Mouse (Mus musculus) frontal cortex, postnatal 10 days (tissue): Measurements from ENCODE around the gene Fgfr1op2.

Experiments
- DNase-seq, 2 experiments: peaks; one replicate each; pipeline ENCODE4 v3.0.0; 2022; ENCODE audit warnings: low spot score in 2 of 2, mixed read lengths in 1 of 2

Gene Fgfr1op2

GRCm38 (mm10) chr6:146602601-146603000, 25.6 kb downstream of the Fgfr1op2 start:
- no peak for DNase-seq

GRCm38 (mm10) chr6:146603651-146604050, 26.6 kb downstream of the Fgfr1op2 start:
- DNase-seq = no peak

DNA sequence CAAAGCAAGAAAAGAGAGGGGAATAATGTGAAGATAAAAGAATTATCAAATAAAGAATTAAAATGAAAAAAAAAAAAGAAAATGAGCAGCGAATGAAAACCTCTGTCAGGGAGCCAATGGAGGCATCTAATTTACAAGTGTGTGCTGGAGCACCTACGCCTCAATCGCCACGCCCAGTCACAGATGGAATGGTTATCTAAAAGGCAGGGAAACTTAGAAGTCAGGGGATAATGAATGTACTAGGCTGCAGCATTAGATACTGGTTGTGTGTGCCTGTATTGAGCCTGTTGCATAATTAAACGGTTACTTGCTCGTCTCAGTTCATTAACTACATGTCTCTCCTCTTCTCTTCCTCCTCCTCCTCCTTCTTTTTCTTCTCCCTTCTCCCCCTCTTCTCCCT, 34.4 kb downstream of the Fgfr1op2 start:
- no peak for DNase-seq

DNA sequence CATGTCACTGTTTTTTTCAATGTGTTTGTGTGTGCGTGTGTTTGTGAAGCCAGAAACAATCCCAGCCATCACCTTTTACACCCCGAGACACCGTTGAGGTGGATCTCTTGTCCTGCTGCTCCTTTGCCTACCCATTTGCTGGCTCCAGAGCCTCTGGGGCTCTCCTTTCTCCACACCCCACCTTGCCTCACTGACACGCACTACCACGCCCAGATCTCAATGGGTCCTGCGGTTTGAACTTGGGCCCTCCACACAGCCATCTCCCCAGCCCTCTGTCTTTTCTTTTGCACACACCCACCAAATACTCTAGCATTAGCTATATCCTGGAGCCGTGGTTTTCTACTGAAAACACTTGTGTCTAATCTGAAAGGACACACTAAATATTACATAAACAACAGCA, 34.9 kb downstream of the Fgfr1op2 start:
- DNase-seq = no peak

DNA sequence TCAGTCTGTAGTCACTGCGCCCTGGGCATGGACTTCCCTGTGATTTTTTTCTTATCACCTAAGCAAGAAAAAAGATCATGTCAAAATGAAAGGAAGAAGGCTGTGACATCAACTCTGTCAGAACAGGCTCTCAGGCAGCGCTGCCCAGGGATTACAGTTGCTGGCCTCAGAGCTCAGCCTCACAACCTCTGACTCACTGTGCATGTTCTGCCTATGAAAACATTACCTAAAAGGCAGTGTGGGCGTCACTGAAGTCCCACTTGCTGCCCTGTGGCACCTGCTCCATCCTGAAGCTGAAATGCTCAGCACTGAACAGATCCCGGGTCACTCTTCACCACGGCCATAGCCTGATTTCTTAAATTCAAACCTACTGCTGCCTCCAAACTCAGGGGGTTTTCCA, 35.7 kb downstream of the Fgfr1op2 start:
- no peak for DNase-seq

GRCm38 (mm10) chr6:146613907-146614306, 36.9 kb downstream of the Fgfr1op2 start:
- no peak for DNase-seq

GRCm38 (mm10) chr6:146614541-146614940, 37.5 kb downstream of the Fgfr1op2 start:
- DNase-seq = no peak

DNA sequence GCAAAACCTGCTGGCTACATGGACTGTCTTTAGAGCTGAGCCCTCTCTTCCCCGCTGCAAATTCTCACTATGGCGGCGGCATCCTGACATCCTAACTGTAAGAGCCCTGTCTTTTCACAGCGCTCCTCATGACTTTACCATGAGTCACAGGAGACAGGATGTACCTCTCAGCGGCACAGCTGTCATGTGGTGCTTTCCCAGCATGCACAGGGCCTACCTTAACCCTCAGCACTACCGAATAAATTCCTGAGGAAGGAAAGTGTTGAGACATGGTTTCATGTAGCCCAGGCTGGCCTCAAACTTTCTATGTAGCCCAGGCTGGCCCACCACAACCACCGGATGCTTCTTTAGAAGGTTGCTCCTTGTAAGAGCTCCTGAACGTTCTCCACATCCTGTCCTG, 38.9 kb downstream of the Fgfr1op2 start:
- DNase-seq = no peak

GRCm38 (mm10) chr6:146616670-146617069, 39.7 kb downstream of the Fgfr1op2 start:
- no peak for DNase-seq

DNA sequence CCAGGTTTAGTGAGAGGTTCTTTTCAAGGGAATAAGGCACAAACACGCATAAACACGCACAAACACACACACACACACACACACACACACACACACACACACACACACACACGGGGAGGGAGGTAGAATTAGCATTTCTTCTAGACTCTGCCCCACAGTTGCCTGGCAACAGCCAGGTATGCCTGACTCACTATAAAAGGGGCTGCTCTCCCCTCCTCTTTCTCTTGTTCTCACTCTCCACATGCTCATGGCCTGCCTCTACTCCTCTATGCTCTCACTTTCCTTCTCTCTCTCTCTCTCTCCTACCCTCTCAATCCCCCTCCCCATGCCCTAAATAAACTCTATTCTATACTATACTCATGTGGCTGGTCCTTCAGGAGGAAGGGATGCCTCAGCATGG, 51.1 kb downstream of the Fgfr1op2 start:
- no peak for DNase-seq

DNA sequence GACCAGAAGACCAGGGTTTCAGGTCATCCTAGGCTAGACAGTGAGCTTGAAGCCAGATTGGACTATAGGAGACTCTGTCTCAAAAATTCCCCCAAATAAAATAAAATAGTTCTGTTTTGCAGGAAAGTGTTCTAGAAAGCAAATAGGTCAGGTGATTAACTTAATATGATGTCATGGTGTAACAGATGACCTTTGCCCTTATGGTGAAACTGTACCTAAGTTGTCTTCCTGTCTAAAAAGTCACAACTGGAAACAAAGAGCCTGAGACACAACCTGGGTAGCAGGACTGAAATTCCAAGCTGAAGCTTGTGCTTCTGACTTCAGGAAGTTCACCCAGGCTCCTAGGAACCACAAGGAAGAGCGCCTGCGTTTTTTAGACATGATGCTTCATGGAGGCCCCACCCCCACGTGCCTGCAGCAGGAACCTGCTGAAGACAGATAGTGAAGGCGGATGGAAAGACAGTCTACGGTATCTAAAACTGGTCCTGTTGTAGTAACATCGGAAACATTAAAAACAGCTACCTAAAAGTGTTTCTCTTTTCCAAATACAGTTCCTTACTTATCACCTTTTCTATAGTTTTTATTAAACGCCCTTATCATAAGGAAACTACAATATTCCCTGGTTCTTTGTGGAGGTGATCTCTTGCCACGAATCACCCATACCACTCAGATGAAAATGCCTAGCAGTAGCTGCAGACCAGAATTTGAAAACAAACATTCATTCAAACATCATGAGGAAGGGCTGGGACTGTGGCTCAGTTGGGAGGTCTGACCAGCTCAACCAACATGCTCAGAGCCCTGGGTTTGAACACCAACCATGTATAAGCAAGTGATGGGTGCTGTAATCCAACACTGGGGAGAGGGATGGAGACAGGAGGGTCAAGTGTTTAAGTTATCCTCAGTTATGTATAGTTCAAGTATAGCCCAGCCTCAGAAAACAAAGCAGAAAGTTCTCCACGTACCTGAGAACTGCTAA, 53.1 kb downstream of the Fgfr1op2 start:
- no peak for DNase-seq

DNA sequence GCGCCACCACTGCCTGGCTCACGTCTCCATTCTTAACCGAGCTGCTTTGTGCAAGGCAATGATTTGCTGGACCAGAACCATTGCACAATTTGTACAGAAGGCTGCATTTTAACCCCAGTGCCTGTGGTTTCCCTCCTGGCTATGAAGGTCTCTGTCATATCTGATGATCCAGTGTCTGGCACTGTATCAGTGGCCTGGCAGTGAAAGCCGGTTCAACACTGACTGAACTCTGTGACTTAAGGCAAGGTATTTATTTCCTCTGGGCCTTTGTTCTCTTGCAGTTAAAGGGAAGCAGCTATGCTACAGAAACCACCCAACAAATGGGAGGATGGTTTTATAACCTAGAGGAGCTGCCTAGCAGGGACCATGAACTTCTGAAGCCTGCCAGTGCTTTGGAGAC, 54.0 kb downstream of the Fgfr1op2 start:
- DNase-seq = no peak

DNA sequence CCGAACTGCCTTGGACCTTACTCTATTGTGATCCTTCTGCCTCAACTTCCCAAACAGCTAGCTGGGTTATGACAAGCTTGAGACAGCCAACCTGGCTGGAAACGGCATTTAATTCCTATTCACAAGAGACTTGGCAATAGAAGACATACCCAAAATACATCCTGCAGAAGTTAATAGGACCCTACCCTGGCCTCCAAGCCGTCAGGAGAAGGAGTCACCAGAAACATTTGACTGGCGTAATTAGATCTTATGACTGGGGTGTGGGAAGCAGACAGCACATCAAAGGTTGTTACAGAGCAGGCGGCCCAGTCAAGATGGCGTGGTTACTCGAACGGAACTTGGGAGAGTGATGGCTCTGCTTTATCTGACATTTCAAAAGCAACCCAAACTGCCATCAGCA, 54.8 kb downstream of the Fgfr1op2 start:
- DNase-seq = no peak

GRCm38 (mm10) chr6:146632403-146632802, 55.4 kb downstream of the Fgfr1op2 start:
- DNase-seq = no peak

- no peak for DNase-seq
Measured at GRCm38 (mm10) chr6:146633097-146633496, 56.1 kb downstream of the Fgfr1op2 start.

GRCm38 (mm10) chr6:146633629-146634014, 56.6 kb downstream of the Fgfr1op2 start:
- peak; percentile 21 to 31 for DNase-seq

GRCm38 (mm10) chr6:146634015-146634722, 57.2 kb downstream of the Fgfr1op2 start:
- peak; percentile 62 to 73 for DNase-seq

- DNase-seq = no peak
Measured at GRCm38 (mm10) chr6:146634759-146635606, 58.0 kb downstream of the Fgfr1op2 start.

DNA sequence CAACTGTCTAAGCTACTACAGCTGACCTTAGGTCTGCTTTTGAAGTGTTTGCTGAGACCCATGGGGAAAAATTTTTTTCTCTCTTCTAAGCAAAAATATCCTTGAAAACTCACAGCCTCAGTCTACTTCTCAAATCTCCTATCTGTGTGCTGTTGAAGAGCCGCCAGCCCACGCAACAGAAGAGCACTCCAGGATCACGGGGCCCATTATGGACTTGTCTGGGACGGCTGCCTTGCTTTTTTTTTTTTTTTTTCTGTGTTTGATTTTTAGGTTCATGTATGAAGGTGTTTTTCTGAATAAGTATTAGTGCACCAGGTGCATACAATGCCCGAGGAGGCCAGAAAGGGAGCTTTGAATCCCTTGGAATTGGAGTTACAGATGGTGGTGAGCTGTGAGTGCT, 59.5 kb downstream of the Fgfr1op2 start:
- DNase-seq = no peak

DNA sequence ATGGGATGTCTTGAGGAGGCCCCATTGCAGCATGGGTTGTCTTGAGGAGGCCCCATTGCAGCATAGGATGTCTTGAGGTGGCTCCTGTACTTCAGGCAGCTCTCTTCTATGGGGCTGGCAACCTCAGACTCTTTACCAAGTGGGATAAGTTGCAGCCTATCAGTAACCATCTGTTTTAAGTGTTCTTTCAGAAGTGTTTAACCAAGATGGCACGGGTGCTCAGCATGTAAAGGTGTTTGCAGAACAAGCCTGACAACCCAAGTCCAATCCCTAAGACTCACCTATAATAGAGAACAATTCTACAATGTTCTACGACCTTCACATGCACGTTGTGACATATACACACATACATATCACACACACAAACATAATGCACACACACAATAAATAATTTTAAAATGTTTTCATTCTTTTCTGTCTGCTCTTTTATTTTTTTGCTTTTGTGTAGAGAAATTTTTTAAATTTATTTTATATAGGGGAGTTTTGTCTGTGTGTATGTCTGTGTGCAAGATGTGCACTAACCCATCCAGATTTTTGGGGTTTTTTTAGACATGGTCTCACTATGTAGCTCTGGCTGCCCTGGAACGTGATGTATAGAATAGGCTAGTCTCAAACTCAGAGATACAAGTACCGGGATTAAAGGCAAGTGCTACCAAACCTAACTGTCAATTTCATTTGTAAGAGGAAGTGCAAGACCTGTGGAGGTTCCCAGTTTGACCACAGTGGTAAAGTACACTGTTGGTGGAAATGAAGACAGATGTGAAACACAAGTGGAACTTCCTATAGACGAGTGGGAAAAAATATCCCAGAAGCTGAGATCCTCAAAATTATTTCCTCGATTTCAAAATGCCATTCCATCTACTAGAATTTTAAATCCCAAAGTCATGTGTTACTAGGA, 63.3 kb downstream of the Fgfr1op2 start:
- DNase-seq = no peak

GRCm38 (mm10) chr6:146640991-146641390, 64.0 kb downstream of the Fgfr1op2 start:
- no peak for DNase-seq
